ENCODE assay signal across 8 mouse cellular contexts in the genomic region with DNA sequence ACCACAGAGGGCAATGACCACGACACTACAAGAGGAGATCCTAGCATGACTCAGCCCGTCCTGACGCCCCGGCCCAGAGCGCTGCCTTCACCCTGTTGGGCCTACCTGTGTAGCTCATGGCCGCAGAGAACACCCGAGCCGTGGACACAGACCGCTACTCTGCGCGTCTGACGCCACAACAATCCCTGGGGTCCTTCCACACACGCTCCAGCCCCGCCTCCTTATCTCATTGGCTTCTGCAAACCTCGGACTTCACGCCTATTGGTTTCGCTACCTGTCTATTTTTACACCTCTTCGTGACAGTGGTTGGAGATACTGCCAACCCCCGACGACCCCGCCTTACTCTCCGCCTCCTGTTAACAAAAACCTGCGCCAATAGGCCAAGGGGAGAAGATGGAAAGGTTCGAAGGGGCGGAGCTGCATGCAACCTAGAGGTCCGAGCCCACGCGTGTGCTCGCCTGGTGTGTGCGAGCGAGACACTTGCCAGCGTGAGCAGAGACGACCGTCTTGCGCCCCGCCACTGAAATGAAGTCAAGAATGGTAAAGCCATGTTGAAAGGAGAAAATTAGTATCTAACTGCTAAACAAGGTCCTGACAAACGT. TPM values are rescaled to one million over a fixed set of nuclear protein-coding genes. Genes with fewer than 3 reads are reported as not detected.
DNase-seq lines count a peak whose midpoint lies in the region; ATAC-seq and TF ChIP-seq lines count a peak whose summit lies in the region.

Gene Akap8l (minus strand): TSS at position 226 of the 602 bp plus-strand sequence.

- H3K79me2 ChIP-seq in heart, adult 2 months (replicated peaks; ENCODE audit: control insufficient read depth, insufficient read depth, low read length) = peaks cover 3% of the 10 kb centered on the region; the same call in 1 of the 2 replicates

- no peak for TF ChIP-seq CTCF in heart, adult 2 months (IDR thresholded peaks at IDR 0.05)

- no peak for TF ChIP-seq EP300 in heart, adult 2 months (IDR thresholded peaks at IDR 0.05; ENCODE audit: insufficient read depth, low read depth, low read length)

- H3K36me3 ChIP-seq in embryonic facial prominence, embryonic 14.5 days (ENCODE audit: control insufficient read depth, insufficient read depth, low read length) = peaks cover 23% of the 10 kb centered on the region
- H3K36me3 ChIP-seq in heart, adult 2 months (ENCODE audit: control insufficient read depth, insufficient read depth, low read length) = peaks cover 5% of the 10 kb centered on the region
- H3K36me3 ChIP-seq in limb, embryonic 13.5 days = peaks cover 21% of the 10 kb centered on the region
- H3K36me3 ChIP-seq in midbrain, embryonic 16.5 days (ENCODE audit: control insufficient read depth, insufficient read depth, low read length) = peaks cover 10% of the 10 kb centered on the region

- peak; percentile 99 for TF ChIP-seq POLR2A in heart, adult 2 months (IDR thresholded peaks at IDR 0.05; ENCODE audit: insufficient read depth, low read depth, low read length)

- H3K4me2 ChIP-seq in embryonic facial prominence, embryonic 14.5 days (ENCODE audit: low read depth, low read length) = peak within 1 kb of the TSS; percentile 74
- peak within 1 kb of the TSS; percentile 87 for H3K4me2 ChIP-seq in limb, embryonic 13.5 days (replicated peaks)
- peak within 1 kb of the TSS; percentile 78 for H3K4me2 ChIP-seq in midbrain, embryonic 16.5 days (ENCODE audit: low read length)

- DNase-seq in 3T3-L1 (ENCODE audit: low read depth, low spot score) = peak; percentile 99
- peak; percentile 68 to 85 for DNase-seq in adrenal gland, postnatal 4 days (ENCODE audit: low spot score in 2 of 2)
- peak; percentile 99 for DNase-seq in embryonic facial prominence, embryonic 14.5 days (ENCODE audit: low spot score)
- DNase-seq in heart, adult 2 months = peak; percentile 92 to 98
- peak; percentile 98 to 99 for DNase-seq in kidney, adult 8-10 months
- peak; percentile 92 to 94 for DNase-seq in spleen, postnatal 10 days (ENCODE audit: low spot score in 2 of 2)

- no peaks in the 10 kb centered on the region for H3K27me3 ChIP-seq in embryonic facial prominence, embryonic 14.5 days (replicated peaks; ENCODE audit: control insufficient read depth, insufficient read depth, low read length)
- H3K27me3 ChIP-seq in heart, adult 2 months (ENCODE audit: control insufficient read depth, insufficient read depth, low read length) = no peaks in the 10 kb centered on the region
- H3K27me3 ChIP-seq in limb, embryonic 13.5 days = no peaks in the 10 kb centered on the region
- no peaks in the 10 kb centered on the region for H3K27me3 ChIP-seq in midbrain, embryonic 16.5 days (ENCODE audit: control insufficient read depth, insufficient read depth, low read depth, low read length)

- under 1% methylated on average over 29 of the region's 37 CpGs for WGBS in embryonic facial prominence, embryonic 14.5 days
- under 1% methylated on average over 37 of the region's 37 CpGs for WGBS in heart, adult 2 months
- under 1% methylated on average over 37 of the region's 37 CpGs for WGBS in limb, embryonic 13.5 days
- under 1% methylated on average over 37 of the region's 37 CpGs for WGBS in midbrain, embryonic 16.5 days

- H3K9me3 ChIP-seq in embryonic facial prominence, embryonic 14.5 days (ENCODE audit: control insufficient read depth, low read length) = no peaks in the 10 kb centered on the region
- H3K9me3 ChIP-seq in limb, embryonic 13.5 days = no peaks in the 10 kb centered on the region
- H3K9me3 ChIP-seq in midbrain, embryonic 16.5 days (replicated peaks; ENCODE audit: control insufficient read depth, low read length, poor library complexity, severe bottlenecking) = no peaks in the 10 kb centered on the region

- H3K4me3 ChIP-seq in embryonic facial prominence, embryonic 14.5 days (ENCODE audit: low read depth, low read length) = peak within 1 kb of the TSS; percentile 73
- peak within 1 kb of the TSS; percentile 81 for H3K4me3 ChIP-seq in heart, adult 2 months
- H3K4me3 ChIP-seq in limb, embryonic 13.5 days = peak within 1 kb of the TSS; percentile 92
- peak within 1 kb of the TSS; percentile 64 for H3K4me3 ChIP-seq in midbrain, embryonic 16.5 days (ENCODE audit: low read depth, low read length)

- peak within 1 kb of the TSS; percentile 74; the same call in 1 of the 2 replicates for H3K27ac ChIP-seq in embryonic facial prominence, embryonic 14.5 days (replicated peaks; ENCODE audit: low read depth, low read length)
- H3K27ac ChIP-seq in heart, adult 2 months = peak within 1 kb of the TSS; percentile 96
- peak within 1 kb of the TSS; percentile 55 for H3K27ac ChIP-seq in limb, embryonic 13.5 days
- H3K27ac ChIP-seq in midbrain, embryonic 16.5 days (ENCODE audit: low read length) = peak within 1 kb of the TSS; percentile 89

- ATAC-seq in embryonic facial prominence, embryonic 14.5 days (ENCODE audit: low read depth) = peak; percentile 98
- ATAC-seq in limb, embryonic 13.5 days (ENCODE audit: low FRiP score, low read depth) = peak; percentile 98
- ATAC-seq in midbrain, embryonic 16.5 days = peak; percentile 98

- peak within 1 kb of the TSS; percentile 79 for H3K9ac ChIP-seq in embryonic facial prominence, embryonic 14.5 days (ENCODE audit: low read depth, low read length)
- H3K9ac ChIP-seq in heart, adult 2 months (ENCODE audit: low read depth, low read length) = peak within 1 kb of the TSS; percentile 87
- H3K9ac ChIP-seq in limb, embryonic 13.5 days = peak within 1 kb of the TSS; percentile 82
- peak within 1 kb of the TSS; percentile 79 for H3K9ac ChIP-seq in midbrain, embryonic 16.5 days (ENCODE audit: low read depth, low read length)

- H3K4me1 ChIP-seq in embryonic facial prominence, embryonic 14.5 days (ENCODE audit: control insufficient read depth, insufficient read depth, low read length) = peaks cover 3% of the 10 kb centered on the region; the same call in 1 of the 2 replicates
- H3K4me1 ChIP-seq in heart, adult 2 months (ENCODE audit: control insufficient read depth, insufficient read depth, low read length) = peaks cover 3% of the 10 kb centered on the region; the same call in 1 of the 2 replicates
- H3K4me1 ChIP-seq in limb, embryonic 13.5 days = peaks cover 23% of the 10 kb centered on the region
- peaks cover 20% of the 10 kb centered on the region for H3K4me1 ChIP-seq in midbrain, embryonic 16.5 days (ENCODE audit: control insufficient read depth, insufficient read depth, low read length)

- intact Hi-C loops in heart, adult 2 months (cut with DNase I) = loop anchor here (5.0 kb wide), 1 partner anchor 37 kb away; the partner anchor contains the start of gene Wiz

RNA-seq across cellular contexts. Expression of gene Akap8l, which starts in this region (rescaled TPM):
- total RNA-seq in adrenal gland, postnatal 4 days (2021) = 100 to 1,000 TPM; 157 to 160 TPM
- polyA plus RNA-seq in embryonic facial prominence, embryonic 14.5 days (2014; fragmentation: Nextera tagmentation; extraction: Ambion mirVana) = 59.4 and 59.8 TPM in 2 replicates
- total RNA-seq in heart, adult 2 months (2021) = 10 to 100 TPM; 50.3 to 51.2 TPM
- 55.1 and 67.3 TPM in 2 replicates for polyA plus RNA-seq in heart, adult 2 months (2012; rRNA removed)
- polyA plus RNA-seq in limb, embryonic 13.5 days (2015; fragmentation: Nextera tagmentation; extraction: Ambion mirVana) = 106 and 116 TPM in 2 replicates
- 160 and 166 TPM in 2 replicates for polyA plus RNA-seq in midbrain, embryonic 16.5 days (2015; fragmentation: Nextera tagmentation; extraction: Ambion mirVana)

Comparison
In these comparisons a context has a peak if more than half of its experiments do, and no peak if none do; other contexts are left out.
1. Peak in every context shown above with its lines: DNase-seq, ATAC-seq, H3K4me3 ChIP-seq and H3K27ac ChIP-seq.